Mouse (Mus musculus): Measurements from ENCODE around the gene Stt3b. TPM values are rescaled to one million over a fixed set of nuclear protein-coding genes. Genes with fewer than 3 reads are reported as not detected.
A peak's percentile ranks its signal among the peaks of the same experiment; 100 is the strongest.

Gene Stt3b
- polyA plus RNA-seq, 1 experiment, result 50.5 TPM

DNA sequence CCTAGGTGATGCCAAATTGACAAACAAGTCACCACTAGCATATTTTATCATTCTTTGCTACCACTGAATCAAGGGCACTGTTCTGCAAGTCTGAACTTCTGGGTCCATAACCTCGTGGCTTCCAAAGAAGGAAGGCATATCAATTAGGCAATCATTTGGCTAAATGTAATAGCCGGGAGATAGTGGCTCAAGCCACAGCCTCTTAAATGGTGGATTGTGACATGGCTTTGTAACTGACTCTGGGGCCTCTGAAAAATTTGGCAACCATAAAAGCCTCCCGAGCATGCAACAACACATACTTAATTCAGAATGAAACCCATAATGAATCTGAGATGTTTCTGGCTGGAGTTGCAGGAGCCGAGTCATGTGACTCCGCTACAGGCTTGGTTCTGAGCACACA is 6.8 kb upstream of the Stt3b start:
- TF ChIP-seq CEBPB (IDR thresholded peaks at IDR 0.05; ENCODE audit: low read depth), result no peak
- no peak for TF ChIP-seq MYOG (IDR thresholded peaks at IDR 0.05; ENCODE audit: control insufficient read depth, extremely low read depth, insufficient read length)
- TF ChIP-seq MAX (IDR thresholded peaks at IDR 0.05), result no peak
- no peak for TF ChIP-seq USF1 (IDR thresholded peaks at IDR 0.05; ENCODE audit: low read depth)
- no peak for TF ChIP-seq CTCF (IDR thresholded peaks at IDR 0.05; ENCODE audit: control insufficient read depth, insufficient read depth, insufficient read length)
- TF ChIP-seq MYOD1 (IDR thresholded peaks at IDR 0.05; ENCODE audit: control insufficient read depth, insufficient read length, low read depth), result no peak
- no peak for TF ChIP-seq FOSL1 (IDR thresholded peaks at IDR 0.05; ENCODE audit: insufficient read depth, low read length, poor library complexity, severe bottlenecking)
- H3K4me3 ChIP-seq (ENCODE audit: insufficient read depth, poor library complexity, severe bottlenecking), result no peak overlapping the region
- no peaks in the 10 kb centered on the region for H3K27me3 ChIP-seq (ENCODE audit: control insufficient read depth, insufficient read depth, insufficient read length)
- H3K79me2 ChIP-seq (ENCODE audit: control insufficient read depth, insufficient read depth), result no peaks in the 10 kb centered on the region
- H3K79me3 ChIP-seq (ENCODE audit: low read depth), result no peaks in the 10 kb centered on the region
- H3ac ChIP-seq (ENCODE audit: control insufficient read depth, insufficient read length, low read depth), result no peak overlapping the region
- H3K36me3 ChIP-seq (ENCODE audit: control insufficient read depth, insufficient read depth), result no peaks in the 10 kb centered on the region

DNA sequence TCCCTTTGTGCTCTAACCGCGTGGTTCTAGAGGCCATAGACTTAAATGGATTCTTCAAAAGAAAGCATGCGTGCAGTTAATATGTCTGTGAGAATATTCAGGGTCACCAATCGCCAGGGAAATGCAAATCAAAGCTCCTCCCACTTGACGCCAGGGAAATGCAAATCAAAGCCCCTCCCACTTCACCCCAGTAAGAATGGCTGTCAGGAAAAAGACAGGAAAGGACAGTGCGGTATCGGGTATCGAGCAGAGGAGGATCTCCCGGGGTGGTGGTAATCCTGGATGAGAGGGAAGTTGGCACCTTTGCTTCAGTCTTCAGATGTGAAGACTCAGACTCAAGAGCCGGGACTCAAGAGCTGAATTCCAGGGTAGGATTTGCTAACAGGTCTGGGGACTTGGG is 4.3 kb upstream of the Stt3b start:
- Histone ChIP-seq H3K36me3 (ENCODE audit: control insufficient read depth, insufficient read depth) (no peaks in the 10 kb centered on the region), H3K4me3 (ENCODE audit: insufficient read depth, poor library complexity, severe bottlenecking) (no peak overlapping the region)
- TF ChIP-seq MAX (IDR thresholded peaks at IDR 0.05), result no peak
- TF ChIP-seq MYOG (IDR thresholded peaks at IDR 0.05; ENCODE audit: control insufficient read depth, extremely low read depth, insufficient read length), result no peak
- no peak for TF ChIP-seq USF1 (IDR thresholded peaks at IDR 0.05; ENCODE audit: low read depth)
- no peak for TF ChIP-seq CTCF (IDR thresholded peaks at IDR 0.05; ENCODE audit: control insufficient read depth, insufficient read depth, insufficient read length)
- TF ChIP-seq FOSL1 (IDR thresholded peaks at IDR 0.05; ENCODE audit: insufficient read depth, low read length, poor library complexity, severe bottlenecking), result no peak

DNA sequence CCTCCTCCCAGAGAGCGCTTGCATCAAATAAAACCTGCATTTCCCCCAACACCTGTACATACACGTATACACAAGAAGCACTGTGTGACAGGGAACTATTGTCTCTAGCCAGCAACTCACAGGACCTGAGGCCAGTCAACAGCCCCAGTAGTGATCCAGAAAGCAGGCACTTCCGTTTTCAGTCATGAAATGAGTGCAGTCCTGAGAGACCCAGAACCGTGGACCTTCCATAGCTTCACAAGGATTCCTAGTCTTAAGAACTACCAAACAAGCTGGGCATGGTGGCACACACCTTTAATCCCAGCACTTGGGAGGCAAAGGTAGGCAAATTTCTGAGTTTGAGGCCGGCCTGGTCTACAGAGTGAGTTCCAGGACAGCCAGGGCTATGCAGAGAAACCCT is 3.6 kb upstream of the Stt3b start:
- Histone ChIP-seq H3ac (ENCODE audit: control insufficient read depth, insufficient read length, low read depth) (no peak overlapping the region), H3K36me3 (ENCODE audit: control insufficient read depth, insufficient read depth) (no peaks in the 10 kb centered on the region), H3K4me3 (ENCODE audit: insufficient read depth, poor library complexity, severe bottlenecking) (no peak overlapping the region), H3K79me3 (ENCODE audit: low read depth) (peaks cover 9% of the 10 kb centered on the region), H3K27me3 (ENCODE audit: control insufficient read depth, insufficient read depth, insufficient read length) (no peaks in the 10 kb centered on the region), H3K79me2 (ENCODE audit: control insufficient read depth, insufficient read depth) (peaks cover 12% of the 10 kb centered on the region)
- no peak for TF ChIP-seq USF1 (IDR thresholded peaks at IDR 0.05; ENCODE audit: low read depth)

More for the DNA sequence above, 4.3 kb upstream of the Stt3b start:
- Histone ChIP-seq H3K79me2 (ENCODE audit: control insufficient read depth, insufficient read depth) (peaks cover 5% of the 10 kb centered on the region), H3K27me3 (ENCODE audit: control insufficient read depth, insufficient read depth, insufficient read length) (no peaks in the 10 kb centered on the region), H3ac (ENCODE audit: control insufficient read depth, insufficient read length, low read depth) (no peak overlapping the region), H3K79me3 (ENCODE audit: low read depth) (peaks cover 2% of the 10 kb centered on the region)

DNA sequence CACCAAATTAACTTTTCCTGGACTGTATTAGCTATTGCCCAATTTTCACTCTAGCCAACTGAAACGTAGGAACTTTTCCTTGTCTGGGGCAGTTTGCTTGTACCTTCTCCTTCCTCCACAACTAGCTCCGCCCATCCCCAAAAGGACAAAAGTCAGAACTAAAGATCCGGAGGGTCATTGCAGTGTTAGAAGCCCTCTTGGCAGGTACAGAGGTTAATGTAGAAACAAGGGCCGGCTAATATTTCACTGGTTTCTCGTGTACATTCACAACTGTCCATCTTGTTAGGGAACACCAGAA is 951 bp upstream of the Stt3b start:
- Histone ChIP-seq H3K4me3 (ENCODE audit: insufficient read depth, poor library complexity, severe bottlenecking) (no peak overlapping the region), H3K79me2 (ENCODE audit: control insufficient read depth, insufficient read depth) (peaks cover 39% of the 10 kb centered on the region), H3ac (ENCODE audit: control insufficient read depth, insufficient read length, low read depth) (no peak overlapping the region), H3K27me3 (ENCODE audit: control insufficient read depth, insufficient read depth, insufficient read length) (no peaks in the 10 kb centered on the region), H3K36me3 (ENCODE audit: control insufficient read depth, insufficient read depth) (no peaks in the 10 kb centered on the region), H3K79me3 (ENCODE audit: low read depth) (peaks cover 36% of the 10 kb centered on the region)
- no peak for TF ChIP-seq USF1 (IDR thresholded peaks at IDR 0.05; ENCODE audit: low read depth)
- no peak for TF ChIP-seq CTCF (IDR thresholded peaks at IDR 0.05; ENCODE audit: control insufficient read depth, insufficient read depth, insufficient read length)
- TF ChIP-seq MAX (IDR thresholded peaks at IDR 0.05), result no peak
- no peak for TF ChIP-seq FOSL1 (IDR thresholded peaks at IDR 0.05; ENCODE audit: insufficient read depth, low read length, poor library complexity, severe bottlenecking)

DNA sequence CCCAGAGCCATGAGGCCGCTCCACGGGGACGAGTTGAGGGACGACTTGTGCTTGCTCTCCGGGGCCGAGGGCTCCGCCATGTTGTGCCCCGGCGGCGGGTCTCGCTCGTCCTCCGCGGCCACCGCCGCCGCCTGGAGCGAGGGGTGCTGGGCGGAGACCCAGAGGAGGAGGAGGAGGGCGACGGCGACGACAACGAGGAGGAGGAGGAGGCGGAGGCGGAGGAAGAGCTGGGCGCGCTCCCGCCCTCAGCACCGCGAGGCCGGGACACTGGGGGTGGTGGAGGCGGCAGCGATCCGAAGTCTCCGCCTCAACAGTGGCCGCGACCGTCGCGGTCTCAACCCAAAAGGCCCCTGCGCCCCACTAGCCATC is 260 bp downstream of the Stt3b start:
- Histone ChIP-seq H3K27me3 (ENCODE audit: control insufficient read depth, insufficient read depth, insufficient read length) (no peaks in the 10 kb centered on the region), H3K4me3 (ENCODE audit: insufficient read depth, poor library complexity, severe bottlenecking) (peak overlapping the region; percentile 68), H3K79me2 (ENCODE audit: control insufficient read depth, insufficient read depth) (peaks cover 51% of the 10 kb centered on the region), H3K36me3 (ENCODE audit: control insufficient read depth, insufficient read depth) (no peaks in the 10 kb centered on the region), H3K79me3 (ENCODE audit: low read depth) (peaks cover 47% of the 10 kb centered on the region), H3ac (ENCODE audit: control insufficient read depth, insufficient read length, low read depth) (peak overlapping the region; percentile 68)
- no peak for TF ChIP-seq USF1 (IDR thresholded peaks at IDR 0.05; ENCODE audit: low read depth)
- no peak for TF ChIP-seq FOSL1 (IDR thresholded peaks at IDR 0.05; ENCODE audit: insufficient read depth, low read length, poor library complexity, severe bottlenecking)
- no peak for TF ChIP-seq MYOG (IDR thresholded peaks at IDR 0.05; ENCODE audit: control insufficient read depth, extremely low read depth, insufficient read length)
- no peak for TF ChIP-seq MYOD1 (IDR thresholded peaks at IDR 0.05; ENCODE audit: control insufficient read depth, insufficient read length, low read depth)
- no peak for TF ChIP-seq CEBPB (IDR thresholded peaks at IDR 0.05; ENCODE audit: low read depth)
- no peak for TF ChIP-seq MAX (IDR thresholded peaks at IDR 0.05)

DNA sequence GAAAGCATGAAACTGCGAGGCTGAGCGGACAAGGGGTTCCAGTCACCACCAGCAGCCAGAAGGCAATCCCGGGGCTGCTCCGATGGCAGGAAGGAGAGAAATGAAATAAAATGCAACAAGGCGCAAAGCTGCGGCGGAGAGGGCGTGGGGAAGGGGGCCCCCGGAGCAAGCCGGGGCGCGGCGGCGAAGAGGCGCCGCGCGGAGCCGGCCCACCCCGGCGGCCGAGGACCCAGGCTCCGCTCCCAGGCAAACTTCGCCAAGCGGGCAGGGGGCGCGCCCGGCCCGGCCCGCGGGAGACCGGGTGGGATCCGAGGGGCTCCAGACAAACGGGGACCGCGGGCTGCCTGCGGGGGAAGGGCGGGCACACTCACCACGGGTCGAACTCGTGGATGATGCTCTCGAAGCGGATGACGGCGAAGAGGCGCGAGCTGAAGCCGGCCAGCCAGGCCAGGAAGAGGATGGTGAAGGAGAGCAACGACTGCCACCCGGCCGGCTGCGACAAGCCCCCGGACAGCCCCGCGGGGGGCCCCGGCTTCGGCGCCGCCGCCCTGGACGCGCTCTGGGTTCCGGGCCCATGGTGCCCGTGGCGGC is 745 bp downstream of the Stt3b start:
- H3K27me3 ChIP-seq (ENCODE audit: control insufficient read depth, insufficient read depth, insufficient read length), result no peaks in the 10 kb centered on the region
- peaks cover 56% of the 10 kb centered on the region for H3K79me2 ChIP-seq (ENCODE audit: control insufficient read depth, insufficient read depth)
- no peak for TF ChIP-seq MYOG (IDR thresholded peaks at IDR 0.05; ENCODE audit: control insufficient read depth, extremely low read depth, insufficient read length)
- TF ChIP-seq MAX (IDR thresholded peaks at IDR 0.05), result no peak
- TF ChIP-seq CEBPB (IDR thresholded peaks at IDR 0.05; ENCODE audit: low read depth), result no peak
- no peak for TF ChIP-seq USF1 (IDR thresholded peaks at IDR 0.05; ENCODE audit: low read depth)
- TF ChIP-seq MYOD1 (IDR thresholded peaks at IDR 0.05; ENCODE audit: control insufficient read depth, insufficient read length, low read depth), result no peak
- TF ChIP-seq CTCF (IDR thresholded peaks at IDR 0.05; ENCODE audit: control insufficient read depth, insufficient read depth, insufficient read length), result no peak
- no peak for TF ChIP-seq FOSL1 (IDR thresholded peaks at IDR 0.05; ENCODE audit: insufficient read depth, low read length, poor library complexity, severe bottlenecking)
- H3ac ChIP-seq (ENCODE audit: control insufficient read depth, insufficient read length, low read depth), result peak overlapping the region; percentile 68
- H3K4me3 ChIP-seq (ENCODE audit: insufficient read depth, poor library complexity, severe bottlenecking), result peak overlapping the region; percentile 68
- H3K36me3 ChIP-seq (ENCODE audit: control insufficient read depth, insufficient read depth), result no peaks in the 10 kb centered on the region
- peaks cover 51% of the 10 kb centered on the region for H3K79me3 ChIP-seq (ENCODE audit: low read depth)

Measured in C2C12 (cell line).